Mouse (Mus musculus) cerebellum, postnatal 10 days (tissue): Measurements from ENCODE around the gene Olfr213.
A peak's percentile ranks its signal among the peaks of the same experiment; 100 is the strongest.
"Not testable (repeated sequence)": the region's sequence is repeated elsewhere in the genome, so short reads cannot be mapped to it uniquely, and the experiment has no call there.

Experiments
- DNase-seq, 2 experiments: peaks; one replicate each; pipeline ENCODE4 v3.0.0; 2021; ENCODE audit warnings: mixed read lengths in 2 of 2

The Olfr213 gene

GRCm38 (mm10) chr6:116538156-116538555 lies at the start of gene Olfr213:
Gene Olfr213, plus strand, starts transcription at chr6:116538456.
- no peak for DNase-seq

DNA sequence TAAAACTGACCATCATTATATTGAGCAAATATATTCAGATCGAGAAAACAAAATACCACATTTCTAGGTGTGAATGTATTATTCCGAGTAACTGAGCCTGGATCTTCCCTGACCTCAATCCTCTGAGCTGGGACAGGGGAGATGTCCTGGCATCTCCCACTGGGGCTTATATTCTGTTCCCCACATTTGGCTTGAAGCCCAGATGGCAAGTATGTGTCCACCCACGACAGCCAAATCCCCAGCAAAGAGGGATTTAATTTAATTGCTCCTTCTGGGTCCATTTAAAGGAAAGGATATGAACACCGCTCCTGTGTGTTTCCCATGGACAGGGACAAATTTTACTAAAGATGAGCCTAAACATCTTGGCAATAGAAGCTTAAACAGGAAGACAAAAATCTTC lies 49.5 kb upstream of the Olfr213 start, which contains the start of gene Olfr211:
TSS of gene Olfr211 (plus strand) at position 301 of the 400 bp plus-strand sequence.
- DNase-seq = peak; percentile 74

- no peak for DNase-seq
Observed at GRCm38 (mm10) chr6:116493742-116494141, 44.5 kb upstream of the Olfr213 start.

DNA sequence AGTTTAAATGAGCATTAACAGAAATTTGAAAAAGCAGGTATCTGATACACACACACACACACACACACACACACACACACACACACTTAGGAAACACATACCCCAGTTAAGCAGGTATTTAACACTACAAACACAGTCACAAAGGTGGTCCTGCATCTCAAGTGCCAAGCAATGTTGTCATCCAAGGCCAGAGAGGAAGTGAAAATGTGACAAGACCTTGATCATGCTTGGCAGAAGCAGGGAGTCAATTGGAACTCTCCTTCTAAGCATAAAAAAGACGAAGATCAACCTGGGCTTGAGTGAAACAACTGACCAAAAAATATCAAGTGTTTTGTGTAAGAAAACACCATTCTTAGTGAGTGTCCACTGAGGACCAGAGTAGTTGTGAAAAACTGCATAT lies 42.3 kb upstream of the Olfr213 start:
- DNase-seq = no peak

GRCm38 (mm10) chr6:116506302-116507003 lies 31.8 kb upstream of the Olfr213 start, which contains the start of gene Olfr212:
Gene Olfr212, plus strand, starts transcription at chr6:116506516.
- DNase-seq = peak; percentile 8 to 15

- no peak for DNase-seq
Observed at GRCm38 (mm10) chr6:116514832-116515231, 23.4 kb upstream of the Olfr213 start.

- no peak for DNase-seq
Observed at GRCm38 (mm10) chr6:116542500-116542899, 4.2 kb downstream of the Olfr213 start.

DNA sequence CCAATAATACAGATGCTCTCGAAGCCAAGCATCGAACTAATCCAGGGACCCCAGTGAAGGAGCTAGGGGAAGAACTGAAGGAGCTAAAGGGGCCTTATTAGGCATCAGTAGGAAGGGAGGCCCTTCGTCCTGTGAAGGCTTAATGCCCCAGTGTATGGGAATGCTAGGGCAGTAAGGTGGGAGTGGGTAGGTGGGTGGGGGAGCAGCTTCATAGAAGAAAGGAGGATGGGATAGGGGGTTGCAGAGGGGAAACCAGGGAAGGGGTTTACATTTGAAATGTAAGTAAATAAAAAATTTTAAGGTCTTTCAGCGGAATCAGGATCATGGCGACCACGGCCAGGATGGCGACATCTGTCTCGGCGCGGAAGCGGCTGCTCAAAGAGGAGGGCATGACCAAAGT lies 12.6 kb downstream of the Olfr213 start, which contains the start of gene Gm5580:
TSS of gene Gm5580 (plus strand) at position 301 of the 400 bp plus-strand sequence.
- DNase-seq = not testable (repeated sequence)

DNA sequence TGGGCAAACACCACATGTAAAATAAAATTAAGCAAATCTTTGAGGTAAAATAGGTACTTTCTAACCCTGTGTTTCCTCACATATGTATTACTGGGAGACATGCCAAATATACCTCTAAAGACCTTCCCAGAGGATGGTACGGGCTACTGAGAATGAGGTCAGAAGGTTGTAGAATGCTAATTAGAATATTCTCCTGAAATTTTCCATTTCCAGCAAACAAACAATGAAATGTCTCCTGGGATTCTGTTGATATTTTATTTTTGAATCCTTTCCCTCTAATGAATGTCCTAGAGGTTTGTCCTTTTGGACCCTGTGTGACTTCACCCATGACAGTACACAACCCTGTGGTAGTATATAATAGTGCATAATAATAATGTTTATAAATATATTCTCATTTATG lies 15.7 kb downstream of the Olfr213 start, which contains the start of gene Olfr214:
TSS of gene Olfr214 (plus strand) at position 301 of the 400 bp plus-strand sequence.
- DNase-seq = no peak

GRCm38 (mm10) chr6:116554952-116555351 lies 16.7 kb downstream of the Olfr213 start:
- DNase-seq = no peak

- peak; percentile 64 to 72 for DNase-seq
Observed at GRCm38 (mm10) chr6:116569834-116570233, 31.6 kb downstream of the Olfr213 start.

DNA sequence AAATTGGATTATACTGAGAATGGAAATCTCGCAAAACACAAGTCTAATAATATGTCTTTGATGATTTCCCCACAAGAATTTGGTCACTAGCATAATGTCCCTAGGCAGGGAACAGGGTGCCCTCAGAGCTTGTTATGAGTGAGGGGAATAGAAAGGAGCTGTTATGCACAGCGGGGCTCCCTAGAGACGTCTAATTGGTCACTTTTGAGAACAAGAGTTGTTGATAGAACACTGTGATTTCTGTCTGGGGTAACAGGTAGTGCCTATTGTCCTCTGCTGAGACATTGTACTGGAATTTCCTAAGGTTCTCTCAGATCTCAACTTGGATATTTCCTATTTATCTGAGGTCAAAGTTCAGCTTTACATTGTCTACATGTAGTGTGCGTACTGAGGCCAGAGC lies 45.8 kb downstream of the Olfr213 start, which contains the start of gene Olfr215:
TSS of gene Olfr215 (minus strand) at position 101 of the 400 bp plus-strand sequence.
- DNase-seq = no peak
